Mouse (Mus musculus): ENCODE results near the gene Limk2. TPM values are rescaled to one million over a fixed set of nuclear protein-coding genes. Genes with fewer than 3 reads are reported as not detected.

Limk2 gene
- total RNA-seq, 1 experiment = 80.5 TPM

DNA sequence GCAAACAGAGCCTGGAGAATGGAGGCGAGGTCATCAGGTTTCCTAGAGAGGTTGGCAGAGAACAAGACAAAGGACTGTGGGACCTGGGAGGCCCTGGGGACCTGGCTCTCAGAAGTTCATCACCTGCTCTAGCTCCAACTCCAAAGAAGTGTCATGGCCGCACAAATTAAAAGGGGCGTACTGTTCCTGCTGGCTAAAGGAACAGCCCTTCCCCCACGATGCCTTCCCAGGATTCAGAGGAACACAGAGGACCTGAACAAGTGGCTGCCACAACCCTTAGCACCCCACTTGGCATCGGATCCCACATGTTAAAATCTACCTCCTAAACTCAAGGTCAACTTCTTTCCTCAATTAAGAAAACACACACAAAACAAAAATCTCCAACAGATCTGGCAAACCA is 39.5 kb downstream of the Limk2 start:
- in situ Hi-C loops (cut with MboI; ENCODE audit: low sequenced_read_pairs in 2 of 2, unreplicated experiment in 2 of 2) = no loop called here
- no peaks in the 10 kb centered on the region; the same call in 1 of the 2 replicates for H3K36me3 ChIP-seq (ENCODE audit: control insufficient read depth, insufficient read depth, low read length, poor library complexity, severe bottlenecking)
- no peaks in the 10 kb centered on the region for H3K9me3 ChIP-seq (ENCODE audit: control insufficient read depth, insufficient read depth, low read depth, low read length)
- H3K4me1 ChIP-seq (ENCODE audit: control insufficient read depth in 2 of 2, insufficient read depth in 2 of 2, low read length in 2 of 2, poor library complexity in 1 of 2) = peaks cover 17 to 41% of the 10 kb centered on the region in 2 experiments
- peak overlapping the region; percentile 24 to 42; a peak in 3 of 4 replicates for H3K4me3 ChIP-seq (ENCODE audit: insufficient read depth in 1 of 2, low read depth in 1 of 2, low read length in 2 of 2, poor library complexity in 1 of 2, severe bottlenecking in 1 of 2)
- no peak for DNase-seq (ENCODE audit: low read depth, low spot score)
- TF ChIP-seq CHD2 (IDR thresholded peaks at IDR 0.05; ENCODE audit: low read depth, low read length) (no peak), ZC3H11A (IDR thresholded peaks at IDR 0.05; ENCODE audit: borderline replicate concordance, low read depth, low read length) (no peak), HCFC1 (IDR thresholded peaks at IDR 0.05; ENCODE audit: borderline replicate concordance, insufficient read depth, low read length) (no peak), MAFK (IDR thresholded peaks at IDR 0.05; ENCODE audit: insufficient read depth, low read depth, low read length) (no peak), ZNF384 (IDR thresholded peaks at IDR 0.05; ENCODE audit: low read depth, low read length) (no peak)
- peak overlapping the region; percentile 68 for H3K9ac ChIP-seq (ENCODE audit: insufficient read depth, low read depth, low read length, poor library complexity, severe bottlenecking)
- H3K27ac ChIP-seq (ENCODE audit: insufficient read depth, low read depth, low read length, poor library complexity, severe bottlenecking) = peak overlapping the region; percentile 85

DNA sequence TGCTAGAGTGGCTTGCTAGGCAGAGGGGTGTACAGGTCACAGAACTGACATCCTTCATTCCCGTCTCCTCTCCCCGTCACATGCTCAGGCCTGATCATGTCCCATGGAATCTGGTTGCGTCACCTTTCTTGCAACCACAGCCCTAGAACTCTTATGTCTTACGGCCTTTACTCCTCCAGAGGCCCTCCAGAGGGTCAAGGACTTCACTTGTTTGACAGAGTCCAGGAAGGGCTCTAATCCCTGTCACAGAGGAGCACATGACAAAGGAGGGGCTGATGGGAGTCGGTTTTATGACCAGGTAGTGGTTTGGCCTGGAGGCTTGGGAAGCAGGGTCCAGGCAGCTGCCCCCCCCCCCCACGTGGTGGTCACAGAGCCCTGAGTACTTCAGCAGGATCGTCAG is 40.0 kb downstream of the Limk2 start:
- Histone ChIP-seq H3K4me3 (ENCODE audit: insufficient read depth in 1 of 2, low read depth in 1 of 2, low read length in 2 of 2, poor library complexity in 1 of 2, severe bottlenecking in 1 of 2) (peak overlapping the region in 1 of 2 experiments; percentile 42; a peak in 2 of 4 replicates), H3K9ac (ENCODE audit: insufficient read depth, low read depth, low read length, poor library complexity, severe bottlenecking) (peak overlapping the region; percentile 68), H3K36me3 (ENCODE audit: control insufficient read depth, insufficient read depth, low read length, poor library complexity, severe bottlenecking) (no peaks in the 10 kb centered on the region; the same call in 1 of the 2 replicates), H3K4me1 (ENCODE audit: control insufficient read depth in 2 of 2, insufficient read depth in 2 of 2, low read length in 2 of 2, poor library complexity in 1 of 2) (peaks cover 17 to 40% of the 10 kb centered on the region in 2 experiments), H3K9me3 (ENCODE audit: control insufficient read depth, insufficient read depth, low read depth, low read length) (no peaks in the 10 kb centered on the region), H3K27ac (ENCODE audit: insufficient read depth, low read depth, low read length, poor library complexity, severe bottlenecking) (peak overlapping the region; percentile 85)
- TF ChIP-seq ZC3H11A (IDR thresholded peaks at IDR 0.05; ENCODE audit: borderline replicate concordance, low read depth, low read length) = no peak
- DNase-seq (ENCODE audit: low read depth, low spot score) = no peak
- in situ Hi-C loops (cut with MboI; ENCODE audit: low sequenced_read_pairs in 2 of 2, unreplicated experiment in 2 of 2) = no loop called here

- Histone ChIP-seq H3K4me1 (ENCODE audit: control insufficient read depth in 2 of 2, insufficient read depth in 2 of 2, low read length in 2 of 2, poor library complexity in 1 of 2) (peaks cover 17 to 35% of the 10 kb centered on the region in 2 experiments), H3K27ac (ENCODE audit: insufficient read depth, low read depth, low read length, poor library complexity, severe bottlenecking) (no peak overlapping the region), H3K4me3 (ENCODE audit: insufficient read depth in 1 of 2, low read depth in 1 of 2, low read length in 2 of 2, poor library complexity in 1 of 2, severe bottlenecking in 1 of 2) (peak overlapping the region in 1 of 2 experiments; percentile 15; a peak in 1 of 4 replicates), H3K9ac (ENCODE audit: insufficient read depth, low read depth, low read length, poor library complexity, severe bottlenecking) (peak overlapping the region; percentile 25), H3K36me3 (ENCODE audit: control insufficient read depth, insufficient read depth, low read length, poor library complexity, severe bottlenecking) (no peaks in the 10 kb centered on the region; the same call in 1 of the 2 replicates), H3K9me3 (ENCODE audit: control insufficient read depth, insufficient read depth, low read depth, low read length) (no peaks in the 10 kb centered on the region)
- TF ChIP-seq MAFK (IDR thresholded peaks at IDR 0.05; ENCODE audit: insufficient read depth, low read depth, low read length) = no peak
- no peak for TF ChIP-seq CHD2 (IDR thresholded peaks at IDR 0.05; ENCODE audit: low read depth, low read length)
- TF ChIP-seq ZC3H11A (IDR thresholded peaks at IDR 0.05; ENCODE audit: borderline replicate concordance, low read depth, low read length) = no peak
- no peak for TF ChIP-seq ZNF384 (IDR thresholded peaks at IDR 0.05; ENCODE audit: low read depth, low read length)
- DNase-seq (ENCODE audit: low read depth, low spot score) = no peak
- in situ Hi-C loops (cut with MboI; ENCODE audit: low sequenced_read_pairs in 2 of 2, unreplicated experiment in 2 of 2) = no loop called here
Measured at GRCm38 (mm10) chr11:3366411-3366810, 42.6 kb downstream of the Limk2 start.

GRCm38 (mm10) chr11:3362854-3363253 is 46.1 kb downstream of the Limk2 start:
- Histone ChIP-seq H3K27ac (ENCODE audit: insufficient read depth, low read depth, low read length, poor library complexity, severe bottlenecking) (no peak overlapping the region), H3K4me3 (ENCODE audit: insufficient read depth in 1 of 2, low read depth in 1 of 2, low read length in 2 of 2, poor library complexity in 1 of 2, severe bottlenecking in 1 of 2) (no peak overlapping the region), H3K36me3 (ENCODE audit: control insufficient read depth, insufficient read depth, low read length, poor library complexity, severe bottlenecking) (peaks cover 25% of the 10 kb centered on the region), H3K4me1 (ENCODE audit: control insufficient read depth in 2 of 2, insufficient read depth in 2 of 2, low read length in 2 of 2, poor library complexity in 1 of 2) (peaks cover 4 to 16% of the 10 kb centered on the region in 2 experiments; a peak in 1 of 4 replicates), H3K9ac (ENCODE audit: insufficient read depth, low read depth, low read length, poor library complexity, severe bottlenecking) (no peak overlapping the region), H3K9me3 (ENCODE audit: control insufficient read depth, insufficient read depth, low read depth, low read length) (no peaks in the 10 kb centered on the region)
- no peak for DNase-seq (ENCODE audit: low read depth, low spot score)
- TF ChIP-seq CHD2 (IDR thresholded peaks at IDR 0.05; ENCODE audit: low read depth, low read length) (no peak), HCFC1 (IDR thresholded peaks at IDR 0.05; ENCODE audit: borderline replicate concordance, insufficient read depth, low read length) (no peak), ZC3H11A (IDR thresholded peaks at IDR 0.05; ENCODE audit: borderline replicate concordance, low read depth, low read length) (no peak), MAFK (IDR thresholded peaks at IDR 0.05; ENCODE audit: insufficient read depth, low read depth, low read length) (peak; percentile 88)
- in situ Hi-C loops (cut with MboI; ENCODE audit: low sequenced_read_pairs in 2 of 2, unreplicated experiment in 2 of 2) = no loop called here

DNA sequence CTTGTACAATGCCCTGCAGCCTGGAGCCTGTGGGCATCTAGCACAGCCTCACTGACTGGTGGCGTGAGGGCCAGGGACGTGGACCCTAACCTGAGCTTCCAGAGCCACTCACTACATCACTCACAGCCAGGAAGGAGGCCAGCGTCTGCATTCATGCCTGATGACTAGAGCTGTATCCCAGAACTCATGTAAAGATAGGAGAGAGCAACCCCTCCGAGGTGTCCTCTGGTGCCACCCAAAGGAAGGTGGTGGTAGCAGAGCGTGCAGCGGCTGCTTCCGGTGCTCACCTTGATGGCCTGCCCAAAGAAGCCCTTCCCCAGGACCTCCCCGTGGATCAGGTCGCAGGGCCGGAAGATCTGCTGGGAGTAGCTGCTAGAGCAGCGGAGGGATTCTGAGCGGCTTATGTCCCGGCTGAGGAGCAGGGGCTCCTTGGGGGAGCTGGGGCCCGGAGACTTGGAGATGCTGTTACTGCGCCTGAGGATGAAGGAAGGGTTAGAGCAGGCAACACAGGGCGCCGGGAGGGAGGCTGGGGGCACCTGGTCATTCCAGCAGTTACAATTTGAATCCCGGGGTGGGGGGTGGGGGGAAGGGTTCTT is 55.9 kb downstream of the Limk2 start:
- no peak for TF ChIP-seq ZC3H11A (IDR thresholded peaks at IDR 0.05; ENCODE audit: borderline replicate concordance, low read depth, low read length)
- no peak for TF ChIP-seq MAFK (IDR thresholded peaks at IDR 0.05; ENCODE audit: insufficient read depth, low read depth, low read length)
- TF ChIP-seq ZNF384 (IDR thresholded peaks at IDR 0.05; ENCODE audit: low read depth, low read length) = no peak
- TF ChIP-seq CHD2 (IDR thresholded peaks at IDR 0.05; ENCODE audit: low read depth, low read length) = no peak
- TF ChIP-seq HCFC1 (IDR thresholded peaks at IDR 0.05; ENCODE audit: borderline replicate concordance, insufficient read depth, low read length) = no peak
- H3K36me3 ChIP-seq (ENCODE audit: control insufficient read depth, insufficient read depth, low read length, poor library complexity, severe bottlenecking) = peaks cover 37% of the 10 kb centered on the region
- no peaks in the 10 kb centered on the region for H3K9me3 ChIP-seq (ENCODE audit: control insufficient read depth, insufficient read depth, low read depth, low read length)
- peak overlapping the region; percentile 50 to 72 for H3K4me3 ChIP-seq (ENCODE audit: insufficient read depth in 1 of 2, low read depth in 1 of 2, low read length in 2 of 2, poor library complexity in 1 of 2, severe bottlenecking in 1 of 2)
- no peak for DNase-seq (ENCODE audit: low read depth, low spot score)
- H3K4me1 ChIP-seq (ENCODE audit: control insufficient read depth in 2 of 2, insufficient read depth in 2 of 2, low read length in 2 of 2, poor library complexity in 1 of 2) = peaks cover 3 to 16% of the 10 kb centered on the region in 2 experiments
- H3K27ac ChIP-seq (ENCODE audit: insufficient read depth, low read depth, low read length, poor library complexity, severe bottlenecking) = peak overlapping the region; percentile 34; the same call in 1 of the 2 replicates
- in situ Hi-C loops (cut with MboI; ENCODE audit: low sequenced_read_pairs in 2 of 2, unreplicated experiment in 2 of 2) = no loop called here
- peak overlapping the region; percentile 60 for H3K9ac ChIP-seq (ENCODE audit: insufficient read depth, low read depth, low read length, poor library complexity, severe bottlenecking)
